Mouse (Mus musculus): Measurements from ENCODE around the gene Mip.

DNA sequence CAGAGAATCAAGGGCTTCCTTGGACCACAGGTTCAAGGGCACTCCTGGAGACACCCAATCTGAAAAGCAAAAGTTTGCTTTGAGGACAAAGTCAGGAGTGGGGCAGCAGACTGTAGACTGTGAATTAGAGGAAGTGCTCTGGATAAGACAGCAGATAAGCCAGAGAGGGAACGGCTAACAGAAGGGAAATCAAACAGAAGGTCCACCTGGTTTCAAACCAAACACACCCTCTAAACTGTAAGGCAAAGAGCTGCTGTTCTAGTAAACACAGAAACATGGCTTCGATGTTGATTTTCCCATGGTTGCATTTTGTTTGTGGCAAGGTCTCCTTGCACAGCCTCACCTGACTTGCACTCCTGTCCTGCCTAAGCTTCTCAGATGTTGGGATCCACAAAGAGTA lies 34.2 kb upstream of the Mip start:
- TF ChIP-seq CTCF (IDR thresholded peaks at IDR 0.05; ENCODE audit: control insufficient read depth, insufficient read depth, low read length) (no peak), POLR2A (IDR thresholded peaks at IDR 0.05; ENCODE audit: borderline replicate concordance, control insufficient read depth, low read depth, low read length) (no peak)

Measured in bone marrow, adult 2 months (tissue).